Mouse (Mus musculus) adrenal gland, postnatal 25 days (tissue): ENCODE data around the gene Tmem44. TPM values are rescaled to one million over a fixed set of nuclear protein-coding genes. Genes with fewer than 3 reads are reported as not detected.
A peak's percentile ranks its signal among the peaks of the same experiment; 100 is the strongest.

Source experiments
- DNase-seq: peaks from one replicate; pipeline ENCODE4 v3.0.0; 2021; ENCODE audit warnings: mixed read lengths
- total RNA-seq: library from RNA; stranded (reverse); gene quantifications from 2 replicates; pipeline ENCODE4 v1.2.3, GENCODE M21; 2021

Gene Tmem44
- total RNA-seq, 1 experiment from 2014 or later, result 4.5 TPM

DNA sequence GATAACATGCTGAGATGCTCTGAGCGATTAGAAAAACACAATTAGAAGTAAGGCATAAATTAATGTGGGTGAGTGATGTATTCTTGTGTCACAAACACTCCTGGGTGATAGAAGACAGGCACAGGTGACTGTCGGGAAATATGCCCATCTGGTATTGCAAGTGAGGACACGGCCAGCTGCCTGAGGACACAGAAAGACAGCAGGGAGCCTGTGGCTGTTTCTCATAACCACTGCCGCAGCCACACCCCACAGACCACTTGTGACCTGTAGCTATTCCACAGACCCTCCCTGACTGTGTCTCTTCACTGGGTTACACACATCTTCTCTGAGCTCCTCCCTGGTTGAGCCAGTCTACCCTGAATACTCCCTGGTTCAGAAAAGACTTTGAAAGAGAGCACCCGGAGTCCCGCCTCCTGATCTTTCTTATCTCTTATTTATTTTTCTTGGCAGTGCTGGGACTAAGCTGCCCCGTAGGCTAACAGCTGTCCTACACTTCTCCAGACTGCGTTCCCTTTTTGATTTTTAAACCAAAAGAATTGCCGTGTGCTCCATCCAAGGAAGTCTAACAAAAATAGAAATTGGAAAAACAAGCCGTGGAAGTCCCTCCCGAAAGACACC, 32.9 kb downstream of the Tmem44 start:
- DNase-seq, result no peak

DNA sequence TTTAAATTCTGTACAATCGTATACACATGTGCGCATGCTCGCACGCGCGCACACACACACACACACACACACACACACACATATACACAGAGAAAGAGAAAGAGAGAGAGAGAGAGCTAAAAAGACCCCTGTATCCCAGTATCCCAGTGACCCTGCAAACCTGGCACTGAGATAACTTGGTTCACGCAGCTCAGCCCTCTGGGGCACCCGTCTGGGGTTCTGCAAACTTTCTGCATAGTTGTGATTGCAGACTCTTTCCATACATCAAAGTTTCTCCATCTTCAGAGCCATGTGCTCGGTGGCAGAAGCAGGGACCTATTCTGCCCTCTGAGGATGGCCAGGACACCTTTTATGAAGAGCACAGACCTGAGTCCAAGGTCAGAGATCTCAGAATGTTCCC, 33.6 kb downstream of the Tmem44 start:
- no peak for DNase-seq

DNA sequence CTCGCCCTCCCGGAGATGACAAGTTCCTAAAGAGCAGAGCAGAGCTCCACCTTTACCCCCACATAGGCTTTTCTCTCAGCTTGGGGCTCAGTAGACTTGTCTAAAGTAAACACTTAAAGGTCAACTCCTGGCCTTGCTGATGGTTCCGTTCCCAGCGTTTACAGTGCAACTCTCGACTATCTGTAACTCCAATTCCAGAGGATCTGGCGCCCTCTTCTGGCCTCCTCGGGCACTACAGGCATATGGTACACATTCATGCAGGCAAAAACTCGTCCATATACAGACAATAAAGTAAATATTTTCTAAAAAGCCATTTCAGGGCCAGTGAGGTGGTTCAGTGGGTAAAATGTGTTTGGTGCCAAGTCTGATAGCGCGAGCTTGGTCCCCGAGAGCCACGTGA, 35.2 kb downstream of the Tmem44 start:
- no peak for DNase-seq

DNA sequence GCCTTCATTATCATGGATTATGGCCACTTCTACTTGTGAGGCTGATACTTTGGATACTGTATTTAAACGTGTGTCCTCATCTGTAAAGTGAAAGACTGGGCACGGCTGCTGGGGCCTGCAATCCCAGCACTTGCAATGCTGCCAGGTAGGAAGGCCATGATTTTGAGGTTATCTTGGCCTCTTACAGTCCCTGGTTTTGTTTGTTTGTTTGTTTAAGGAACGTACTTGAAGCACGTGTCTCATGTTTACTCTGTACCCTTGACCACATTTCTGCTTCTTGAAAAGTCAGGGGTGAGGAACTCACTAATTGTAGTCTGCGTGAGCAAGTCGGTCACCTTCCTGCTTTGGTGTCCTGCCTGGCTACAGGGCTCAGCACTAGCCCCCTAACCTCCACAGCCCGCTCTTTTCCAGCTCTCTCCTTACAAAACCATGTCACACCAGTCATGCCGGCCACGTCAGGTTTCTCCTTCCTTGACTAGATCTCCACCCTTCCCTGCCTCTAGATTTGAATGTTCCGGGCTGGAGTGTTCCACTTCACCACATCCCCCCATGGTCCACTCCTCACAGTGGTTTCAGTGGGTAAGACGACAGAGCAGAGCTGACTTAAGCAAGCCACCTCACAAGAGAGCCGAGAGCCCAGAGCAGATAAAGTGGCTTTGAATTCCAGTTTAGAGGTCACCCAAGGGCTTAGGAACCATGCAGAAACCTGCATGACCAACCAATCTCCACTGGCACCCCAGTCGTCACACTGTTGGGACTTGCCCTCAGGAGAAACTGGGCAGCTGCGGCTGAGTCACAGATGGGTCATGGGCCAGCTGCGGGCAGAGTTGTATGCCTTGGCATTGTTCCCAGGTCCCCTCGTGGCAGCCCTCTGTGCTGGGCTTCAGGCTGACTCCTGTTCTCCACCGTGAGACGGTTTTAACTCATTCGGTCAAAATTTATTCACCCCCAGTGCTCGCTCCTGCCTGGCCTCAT, 37.3 kb downstream of the Tmem44 start:
- DNase-seq, result peak; percentile 79

DNA sequence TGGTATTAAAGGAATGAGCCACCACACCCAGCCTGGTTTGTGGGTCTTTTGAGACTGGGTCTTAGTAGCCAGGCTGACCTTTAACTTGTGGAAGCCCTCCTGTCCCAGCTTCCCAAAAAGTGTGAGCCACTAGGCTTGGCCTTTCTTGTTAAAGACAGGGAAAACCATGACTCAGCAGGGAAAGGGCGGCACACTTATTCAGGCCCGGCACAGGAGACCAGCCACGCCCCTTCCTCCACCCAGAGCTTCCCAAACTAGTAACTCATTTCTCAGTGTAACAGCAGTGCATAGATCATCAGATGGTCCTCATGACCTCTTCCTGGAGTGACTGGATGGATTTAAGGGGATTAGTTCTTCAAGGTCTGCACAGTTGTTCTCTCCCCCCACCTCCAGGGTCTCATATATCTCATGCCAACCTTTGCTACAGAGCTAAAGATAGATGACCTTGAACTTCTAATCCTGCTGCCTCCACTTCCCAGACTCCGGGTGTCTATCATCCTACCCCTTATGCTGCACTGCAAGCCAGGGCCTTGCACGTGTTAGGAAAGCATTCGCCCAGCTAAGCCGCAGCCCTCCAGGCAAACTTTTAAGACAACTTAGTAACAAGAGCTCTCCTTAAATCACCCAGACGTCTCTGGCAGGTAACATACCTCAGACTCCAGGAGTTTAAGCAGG, 38.1 kb downstream of the Tmem44 start:
- peak; percentile 67 for DNase-seq

DNA sequence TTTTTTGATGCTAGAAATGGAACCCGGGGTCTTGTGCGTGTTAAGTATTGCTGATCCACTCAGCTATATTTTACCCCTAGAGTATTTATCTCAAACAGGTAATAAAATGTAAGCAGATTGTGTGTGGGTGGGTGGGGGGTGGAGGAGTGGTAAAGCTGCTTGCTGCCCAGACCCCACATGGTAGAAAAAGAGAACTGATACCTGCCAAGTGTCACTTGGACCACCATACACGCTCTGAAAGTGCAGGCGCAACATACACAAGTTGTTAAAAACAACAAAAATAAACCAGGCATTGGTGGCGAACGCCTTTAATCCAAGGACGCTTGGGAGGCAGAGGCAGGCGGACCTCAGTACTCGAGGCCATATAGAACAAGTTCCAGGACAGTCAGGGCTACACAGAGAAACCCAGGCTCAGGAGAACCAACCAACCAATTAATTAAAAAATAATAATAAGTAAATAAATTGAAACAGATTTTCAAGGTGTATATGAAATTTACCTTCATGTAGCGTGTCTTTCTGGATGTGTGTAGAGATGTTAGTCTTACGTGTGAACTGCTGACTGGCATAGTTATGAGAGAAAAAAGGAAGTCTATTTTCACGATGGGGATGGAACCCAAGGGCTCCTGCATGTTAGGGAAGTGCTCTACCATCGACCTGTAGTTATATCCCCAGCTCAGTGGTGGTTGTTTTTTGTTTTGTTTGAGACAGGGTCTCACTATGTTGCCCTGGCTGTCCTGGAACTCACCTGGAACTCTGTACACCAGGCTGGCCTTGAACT, 38.9 kb downstream of the Tmem44 start:
- no peak for DNase-seq

DNA sequence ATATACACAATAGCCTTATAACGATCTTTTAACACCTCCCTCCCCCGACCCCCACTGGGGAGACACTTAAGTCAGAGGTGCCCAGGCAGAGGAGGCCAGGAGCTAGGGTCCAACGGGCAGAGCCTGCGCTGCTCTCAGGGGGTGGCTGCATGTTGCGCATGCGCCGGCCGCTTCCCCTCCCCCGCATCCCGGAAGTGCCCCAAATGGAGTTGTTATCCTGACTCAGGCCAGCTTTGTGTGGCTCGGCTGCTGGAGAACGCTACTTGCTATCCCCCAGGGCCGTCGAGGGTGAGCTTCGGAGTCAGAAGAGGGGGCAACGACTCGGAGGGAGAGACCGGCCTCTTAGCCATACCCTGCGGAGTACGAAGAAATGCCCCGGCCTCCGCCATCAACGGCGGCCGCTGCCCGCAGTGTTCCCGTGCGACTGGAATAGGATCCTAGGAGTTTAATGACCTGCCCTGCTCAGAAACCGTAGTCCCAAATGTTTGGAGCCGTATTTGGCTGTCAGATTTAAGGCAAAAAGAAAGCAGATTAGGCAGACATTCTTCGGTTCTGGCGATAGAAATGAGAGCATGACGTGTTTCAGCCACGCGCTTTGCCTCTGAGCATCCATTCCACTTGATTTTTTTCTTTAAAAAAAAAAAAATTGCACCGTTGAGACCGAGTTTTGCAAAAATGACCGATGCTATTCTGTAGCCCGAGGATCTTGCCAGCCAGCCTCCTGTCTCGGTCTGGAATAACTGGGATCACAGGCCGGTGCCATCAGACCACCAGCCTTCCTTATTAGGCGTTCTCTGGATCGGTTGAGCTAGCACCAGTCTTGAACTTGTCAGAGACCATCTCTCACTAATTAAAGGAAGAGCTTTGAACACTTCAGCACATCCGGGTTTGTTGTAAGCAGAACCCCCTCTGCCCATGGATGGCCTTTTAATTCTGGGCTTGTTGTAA, 39.9 kb downstream of the Tmem44 start:
- DNase-seq, result peak; percentile 87

DNA sequence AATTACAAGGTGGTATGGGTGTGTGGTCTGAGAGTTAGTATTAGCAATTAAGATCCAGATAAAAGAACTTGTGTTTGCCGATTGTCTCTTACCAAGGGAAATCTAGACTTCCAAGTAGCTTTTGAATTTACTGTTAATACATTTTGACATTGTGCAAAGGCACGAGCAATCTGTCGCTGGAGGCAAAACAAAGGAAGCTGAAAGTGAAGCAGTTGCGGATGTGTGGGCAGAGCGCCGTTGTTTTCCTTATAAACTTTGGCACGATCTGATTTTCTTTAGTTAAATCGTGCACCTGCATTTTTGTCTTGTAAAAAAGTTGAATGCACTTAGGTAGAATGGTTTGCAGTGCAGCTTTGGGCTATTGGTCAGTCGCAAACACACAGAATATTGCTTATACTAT, 40.6 kb downstream of the Tmem44 start:
- no peak for DNase-seq

DNA sequence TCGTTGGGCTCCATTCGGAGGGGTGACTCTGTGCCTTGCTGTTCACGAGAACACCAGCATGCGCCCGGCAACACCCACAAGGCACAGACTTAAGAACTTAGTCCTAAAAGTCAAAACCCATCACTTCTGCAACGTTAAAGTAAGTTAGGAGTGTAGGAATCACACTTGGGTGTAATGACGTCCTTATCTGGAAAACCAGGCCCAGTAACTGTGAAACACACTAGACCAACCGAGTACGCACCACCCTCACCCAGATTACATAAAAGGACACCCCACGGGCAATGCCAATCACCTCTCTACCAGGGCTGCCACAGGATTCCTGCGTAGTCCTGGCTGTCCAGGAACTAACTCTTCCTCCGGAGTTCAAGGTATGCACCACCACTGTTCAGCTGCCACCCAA, 41.3 kb downstream of the Tmem44 start:
- no peak for DNase-seq

DNA sequence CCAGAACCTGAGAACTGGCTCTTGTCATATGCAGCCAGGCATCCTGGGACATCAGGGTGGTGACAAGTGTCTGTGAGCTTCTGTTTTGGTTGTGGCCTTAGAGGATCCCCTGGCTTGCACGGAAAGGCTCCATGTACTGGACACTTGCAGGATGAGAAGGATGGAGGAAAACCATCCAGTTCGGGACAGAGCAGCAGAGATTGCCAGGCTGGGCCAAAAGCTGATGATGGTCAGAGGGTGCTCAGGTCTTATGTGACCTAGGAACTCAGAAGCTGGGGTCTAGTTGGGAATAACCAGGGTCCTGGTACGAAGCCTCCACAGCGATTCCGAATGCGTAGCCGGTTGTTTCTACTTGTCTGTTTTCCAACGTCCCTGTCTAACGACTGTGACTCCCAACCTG, 41.9 kb downstream of the Tmem44 start:
- DNase-seq, result no peak

DNA sequence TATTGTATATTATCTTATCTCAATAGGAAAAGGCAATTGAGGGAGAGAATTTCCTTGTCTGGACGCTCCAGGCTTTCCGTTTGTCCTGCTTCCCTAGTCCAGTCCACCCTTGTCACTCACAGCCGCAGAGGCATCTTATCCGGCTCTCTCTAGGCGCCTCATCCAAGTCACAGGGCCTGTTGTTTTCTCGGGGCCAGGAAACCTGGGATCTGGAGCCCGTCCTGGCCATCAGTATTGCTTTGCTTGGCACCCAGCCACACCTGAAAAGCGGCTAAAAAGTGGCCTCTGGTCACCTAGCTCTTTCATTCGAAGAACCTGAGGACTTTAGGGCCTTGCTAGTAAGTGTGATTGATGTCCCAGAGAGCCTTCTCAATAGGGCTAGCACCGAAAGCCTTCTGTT, 43.5 kb downstream of the Tmem44 start:
- no peak for DNase-seq

DNA sequence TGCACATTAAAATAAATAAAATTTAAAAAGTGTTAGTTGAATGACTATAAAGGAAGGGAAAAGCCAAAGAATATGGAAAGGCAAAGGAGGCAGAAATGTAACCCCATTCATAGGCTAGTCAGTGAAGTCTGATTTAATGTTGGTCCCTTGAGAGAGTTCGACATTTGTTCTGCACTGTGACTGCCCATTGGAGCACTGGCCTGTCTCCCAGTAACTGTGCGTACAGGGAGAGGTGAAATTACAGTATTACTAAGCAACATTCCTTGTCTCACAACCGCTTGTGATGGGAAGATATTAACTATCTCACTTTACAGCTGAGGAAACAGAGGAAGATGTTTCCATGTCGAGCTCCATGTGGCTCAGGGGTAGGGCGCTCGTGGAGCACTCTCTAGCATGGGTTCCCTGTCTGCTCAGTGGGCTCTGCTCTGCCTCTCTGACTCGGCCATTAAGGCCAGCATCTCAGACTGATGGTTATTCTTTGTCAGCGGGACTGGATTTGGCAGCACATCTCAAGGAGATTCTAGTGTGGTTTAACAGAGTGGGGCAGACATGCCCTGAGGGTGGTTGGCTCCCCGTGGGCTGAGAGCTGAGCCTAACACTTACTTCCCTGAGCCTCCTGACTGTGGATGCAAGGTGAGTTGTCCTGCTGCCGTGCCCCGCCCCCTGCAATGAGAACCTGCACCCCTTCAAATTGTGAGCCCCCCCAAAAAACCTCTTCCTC, 45.2 kb downstream of the Tmem44 start:
- DNase-seq, result no peak

DNA sequence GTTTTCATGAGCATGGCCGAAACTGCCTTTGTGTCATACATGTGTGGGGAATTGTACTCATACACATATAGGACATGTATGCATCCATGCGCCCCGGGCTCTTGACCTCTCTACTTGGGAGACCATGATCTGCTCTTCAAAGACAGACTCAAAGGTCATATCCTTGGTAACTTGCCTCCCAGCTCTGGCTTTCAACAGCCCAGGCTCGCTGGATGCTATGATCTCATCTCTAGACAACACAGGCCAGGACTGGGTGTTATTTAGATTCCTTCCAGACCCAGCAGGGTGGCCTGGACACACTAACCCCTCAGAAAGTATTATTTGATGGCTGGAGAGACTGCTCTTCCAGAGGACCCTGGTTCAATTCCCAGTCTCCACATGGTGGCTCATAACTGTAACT, 45.8 kb downstream of the Tmem44 start:
- no peak for DNase-seq

DNA sequence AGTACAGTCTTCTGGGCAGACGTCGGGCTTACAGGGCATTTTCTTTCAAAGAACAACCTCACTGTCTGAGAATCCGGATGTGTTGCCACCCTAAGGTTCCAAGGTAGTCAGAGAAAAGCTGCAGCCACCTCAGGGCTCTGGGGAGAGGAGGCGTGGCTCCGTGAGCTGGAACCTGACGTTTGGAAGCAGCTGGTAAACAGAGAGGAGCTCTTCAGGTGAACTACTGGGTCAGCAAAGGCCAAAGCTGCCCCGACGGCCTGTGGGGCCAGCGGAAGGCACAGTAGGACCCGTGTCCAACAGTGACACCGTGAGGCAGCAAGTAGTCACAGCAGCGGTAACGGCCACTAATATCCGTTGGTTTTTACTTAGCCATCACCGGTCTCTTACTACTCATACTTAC, 46.7 kb downstream of the Tmem44 start:
- peak; percentile 61 for DNase-seq

DNA sequence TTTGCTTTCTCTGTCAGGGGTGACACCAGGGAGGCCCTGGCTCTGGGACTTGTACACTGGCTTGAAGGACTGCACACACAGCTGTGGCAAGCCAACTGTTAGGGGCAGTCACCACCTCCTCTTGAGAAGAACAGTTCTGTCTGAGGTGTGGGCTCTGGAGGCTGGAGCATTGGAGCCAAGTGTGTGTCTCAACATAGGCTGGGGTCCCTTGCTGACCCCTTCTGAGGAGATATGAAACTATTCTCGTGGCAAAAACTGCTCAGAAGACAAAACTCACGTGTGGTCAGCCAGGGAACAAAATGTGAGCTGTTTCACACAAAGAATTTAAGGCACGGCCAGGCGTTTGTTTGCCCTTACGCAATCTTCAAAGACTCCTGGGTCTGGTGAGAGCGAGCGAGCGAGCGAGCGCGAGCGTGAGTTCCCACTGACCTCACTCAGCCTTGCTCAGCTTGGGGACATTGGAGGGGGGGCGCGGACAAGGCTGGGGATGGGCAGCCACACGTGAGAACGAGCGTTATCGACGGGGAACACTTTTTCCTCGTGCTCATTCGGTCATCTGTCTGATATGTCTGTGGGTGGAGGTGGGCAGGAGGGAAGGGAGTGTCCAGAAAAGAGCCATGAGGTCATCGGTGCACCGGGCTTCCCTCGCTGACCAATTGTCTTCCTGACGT, 48.3 kb downstream of the Tmem44 start:
- DNase-seq, result no peak

DNA sequence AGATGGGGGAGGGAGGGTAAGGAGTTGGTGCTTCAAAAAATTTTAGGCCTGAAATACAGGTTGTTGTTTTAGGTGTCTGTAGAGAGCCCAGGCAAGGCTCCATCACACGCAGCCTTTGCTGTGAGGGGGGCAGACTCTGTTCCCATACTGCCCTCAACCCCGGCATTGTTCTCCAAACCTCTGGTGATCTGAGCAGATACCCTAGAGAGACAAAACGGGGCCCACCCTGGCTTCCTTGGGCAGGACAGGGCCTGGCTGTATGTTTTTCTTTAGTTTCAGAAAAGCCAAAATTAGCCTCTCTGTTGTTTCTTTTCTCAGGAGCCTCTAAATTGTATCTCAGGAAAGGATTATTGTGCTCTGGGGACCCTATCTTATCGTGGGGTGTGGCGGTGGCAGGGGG, 49.0 kb downstream of the Tmem44 start:
- DNase-seq, result no peak

DNA sequence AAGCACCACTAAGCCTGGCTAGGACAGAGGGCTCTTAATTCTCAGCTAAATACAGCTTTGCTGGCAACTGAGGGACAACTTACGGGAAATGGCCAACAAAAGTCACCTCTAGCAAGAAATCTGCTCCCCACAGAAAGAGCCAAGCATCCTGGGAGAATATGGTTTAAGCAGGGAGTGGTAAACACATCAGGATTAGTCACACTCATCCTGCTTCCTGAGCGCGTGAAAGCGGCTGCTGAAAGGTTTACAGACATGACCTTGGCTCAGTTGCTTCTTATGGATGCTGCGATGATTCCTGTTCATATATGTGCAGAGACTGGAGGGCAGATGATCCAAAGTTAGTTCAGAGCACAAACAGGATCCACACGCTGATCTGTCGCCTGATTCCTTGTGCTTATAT, 50.4 kb downstream of the Tmem44 start:
- no peak for DNase-seq

DNA sequence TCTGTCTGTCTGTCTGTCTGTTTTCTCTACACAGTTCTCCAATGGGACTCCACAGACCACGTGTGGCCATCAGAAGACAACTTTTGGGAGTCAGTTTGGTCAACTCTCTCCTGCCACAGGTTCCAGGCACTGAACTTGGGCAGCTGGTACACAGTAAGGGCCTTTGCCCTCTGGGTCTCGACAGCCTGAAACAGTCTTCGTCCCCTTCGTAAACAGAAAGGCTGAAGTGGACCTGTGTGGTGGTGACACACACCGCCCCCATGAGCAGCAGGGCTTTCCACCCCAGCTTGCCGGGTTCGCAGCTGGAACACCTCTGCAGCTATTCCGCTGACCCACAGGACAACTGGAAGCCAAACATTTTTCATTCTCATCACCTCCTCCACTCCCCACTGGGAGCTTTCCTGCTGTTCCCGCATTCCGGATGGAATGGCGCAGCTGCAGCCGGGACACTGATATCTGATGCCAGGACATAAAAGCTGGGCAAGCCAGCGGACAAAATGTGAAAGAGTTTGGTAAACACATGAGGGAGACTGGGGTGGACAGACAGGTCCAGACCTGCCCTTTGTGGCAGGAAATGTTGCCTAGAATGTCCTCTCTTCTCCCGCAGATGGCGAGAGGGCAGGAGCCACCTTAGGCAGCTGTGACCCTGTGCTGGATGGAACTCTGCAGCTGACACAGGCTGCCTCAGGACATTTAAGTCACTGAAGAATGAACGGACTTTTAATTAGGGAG, 51.4 kb downstream of the Tmem44 start:
- DNase-seq, result no peak

DNA sequence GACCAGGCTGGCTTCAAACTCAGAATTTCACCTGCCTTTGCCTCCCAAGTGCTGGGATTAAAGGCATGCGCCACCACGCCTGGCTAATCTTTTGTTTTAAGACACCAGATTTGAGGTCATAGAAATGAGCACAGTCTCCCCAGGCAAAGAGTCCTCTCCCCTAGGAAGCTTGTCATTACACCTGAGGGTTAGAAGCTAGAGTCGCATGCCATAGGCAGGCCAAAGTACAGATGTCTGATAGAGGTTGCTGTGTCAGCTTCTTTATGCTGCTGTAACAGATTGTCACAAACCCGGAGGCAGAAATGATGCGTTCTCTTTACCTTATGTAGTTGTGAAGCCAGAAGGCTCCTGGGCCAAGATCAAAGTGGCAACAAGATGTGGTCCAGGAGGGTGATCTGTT, 53.3 kb downstream of the Tmem44 start:
- DNase-seq, result no peak
